Mouse (Mus musculus) forebrain, embryonic 13.5 days (tissue): ENCODE measurements around the gene Efna1. TPM values are rescaled to one million over a fixed set of nuclear protein-coding genes. Genes with fewer than 3 reads are reported as not detected.

Experiments used
- ATAC-seq: fragments of 200-750 bp; cut with Nextera tagmentation; 2 replicates; pipeline ENCODE4 v1.8.0; 2017
- H3K27ac ChIP-seq: fragments of 300-500 bp; sonication (generic); 2 replicates; pipeline ENCODE4 v1.5.1; 2015; ENCODE audit warnings: inconsistent platforms, mild to moderate bottlenecking, moderate library complexity
- H3K27me3 ChIP-seq: fragments of 300-500 bp; sonication (generic); 2 replicates; pipeline ENCODE4 v1.6.1; 2015; ENCODE audit warnings: mild to moderate bottlenecking, inconsistent platforms
- H3K36me3 ChIP-seq: fragments of 300-500 bp; sonication (generic); 2 replicates; pipeline ENCODE4 v1.6.1; 2015; ENCODE audit warnings: mild to moderate bottlenecking, inconsistent platforms; ENCODE audit not compliant: poor library complexity, severe bottlenecking
- H3K4me1 ChIP-seq: fragments of 300-500 bp; sonication (generic); 2 replicates; pipeline ENCODE4 v1.6.1; 2015; ENCODE audit warnings: inconsistent platforms
- H3K4me2 ChIP-seq: fragments of 300-500 bp; sonication (generic); 2 replicates; pipeline ENCODE4 v1.6.1; 2015; ENCODE audit warnings: inconsistent platforms, mild to moderate bottlenecking, moderate library complexity
- H3K4me3 ChIP-seq: fragments of 300-500 bp; sonication (generic); 2 replicates; pipeline ENCODE4 v1.5.1; 2015; ENCODE audit warnings: mild to moderate bottlenecking, inconsistent platforms
- H3K9ac ChIP-seq: fragments of 300-500 bp; sonication (generic); 2 replicates; pipeline ENCODE4 v1.6.1; 2015; ENCODE audit warnings: mild to moderate bottlenecking, inconsistent platforms
- H3K9me3 ChIP-seq: fragments of 300-500 bp; sonication (generic); replicated peaks from 2 replicates; pipeline ENCODE4 v1.6.1; 2016; ENCODE audit warnings: inconsistent platforms
- WGBS: fragments of 180-500 bp; shearing (Covaris S2); methylation state at CpG from one replicate; pipeline ENCODE4 v1.1.7; 2015; 5-methylcytosine and 5-hydroxymethylcytosine counted together
- polyA plus RNA-seq: library from polyadenylated mRNA; unstranded; fragments of >200 nt; fragmentation: Nextera tagmentation; extraction: Ambion mirVana; gene quantifications from 2 replicates; pipeline ENCODE4 v1.2.1, GENCODE M21; 2015

Gene Efna1
- polyA plus RNA-seq, 1 experiment from 2014 or later: 9.5 TPM

- no peaks in the 10 kb centered on the region for H3K9me3 ChIP-seq
- no peak overlapping the region for H3K27ac ChIP-seq
- no peak overlapping the region for H3K4me3 ChIP-seq
- no peaks in the 10 kb centered on the region; the same call in 1 of the 2 replicates for H3K36me3 ChIP-seq
- WGBS: 51% methylated on average over 6 of the region's 6 CpGs
- no peak for ATAC-seq
- H3K4me1 ChIP-seq: peaks cover 44% of the 10 kb centered on the region
- no peak overlapping the region for H3K4me2 ChIP-seq
- H3K9ac ChIP-seq: no peak overlapping the region
- 0 out of 2 replicates have a peak, but pooled peaks cover 4% of the 10 kb centered on the region for H3K27me3 ChIP-seq
Observed at GRCm38 (mm10) chr3:89271760-89272159, 9.2 kb downstream of the Efna1 start.

DNA sequence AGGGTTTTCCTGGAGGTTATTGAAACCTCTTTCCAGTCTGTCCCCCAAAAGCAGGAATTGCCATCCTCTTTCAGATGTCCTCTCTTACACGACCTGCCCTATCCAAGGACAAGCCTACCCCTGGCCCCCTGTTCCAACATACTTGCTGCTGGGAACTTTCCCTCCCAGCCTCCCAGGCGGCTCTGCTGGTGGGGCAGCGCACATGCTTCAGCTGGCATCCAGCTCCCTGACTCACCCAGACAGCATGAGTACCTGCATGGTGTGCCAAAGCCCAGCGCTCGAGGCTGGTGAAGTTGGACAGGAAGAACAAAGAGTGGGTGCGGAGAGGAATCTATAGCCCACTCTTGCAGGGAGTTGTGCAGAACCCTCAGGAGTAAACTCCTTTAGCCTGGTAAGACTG is 10.1 kb downstream of the Efna1 start:
- Histone ChIP-seq H3K9me3 (no peaks in the 10 kb centered on the region), H3K27ac (peak overlapping the region; percentile 16; the same call in 1 of the 2 replicates), H3K4me2 (peak overlapping the region; percentile 86), H3K4me1 (peaks cover 49% of the 10 kb centered on the region), H3K36me3 (no peaks in the 10 kb centered on the region; the same call in 1 of the 2 replicates), H3K27me3 (no peaks in the 10 kb centered on the region), H3K4me3 (peak overlapping the region; percentile 56; the same call in 1 of the 2 replicates), H3K9ac (peak overlapping the region; percentile 82)
- ATAC-seq: peak; percentile 19; the same call in 1 of the 2 replicates
- 56% methylated on average over 6 of the region's 6 CpGs for WGBS

DNA sequence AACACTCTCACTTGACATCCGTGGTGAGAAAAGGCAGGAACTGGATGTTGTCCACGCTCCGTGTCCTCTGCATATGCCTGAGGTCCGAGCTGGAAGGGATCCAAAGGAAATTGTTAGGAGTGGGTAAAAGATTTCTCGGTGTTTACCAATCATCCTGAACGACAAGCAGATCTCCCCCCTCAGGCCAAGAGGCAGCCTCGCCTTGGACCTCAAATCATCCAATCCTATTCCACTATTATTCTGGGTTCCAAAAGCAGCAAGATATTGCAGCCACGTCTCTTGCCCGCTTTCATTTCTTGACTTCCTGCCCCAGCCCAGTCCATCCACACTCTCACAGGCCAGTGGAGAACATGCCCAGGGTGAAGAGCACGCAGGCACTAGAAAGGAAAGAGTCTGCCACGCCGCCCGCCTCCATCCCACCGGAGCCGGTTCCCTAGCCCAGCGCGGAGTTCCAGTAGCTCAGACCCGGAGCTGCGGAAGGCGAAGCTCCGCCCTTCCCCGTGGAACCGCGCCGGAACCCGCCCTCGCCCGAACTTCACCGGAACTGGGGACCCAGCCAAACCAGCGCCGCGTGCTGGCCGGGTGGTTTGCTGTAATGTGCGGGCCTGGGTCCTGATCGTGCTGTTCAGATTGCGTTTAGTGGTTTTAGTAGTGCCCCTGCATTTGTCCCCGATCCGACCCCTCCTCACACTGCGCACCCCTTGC is 10.7 kb downstream of the Efna1 start, which contains the start of gene Slc50a1:
Gene Slc50a1, minus strand, starts transcription at position 520 of the 705 bp plus-strand sequence.
- peak within 1 kb of the TSS; percentile 86 for H3K4me2 ChIP-seq
- no peaks in the 10 kb centered on the region; the same call in 1 of the 2 replicates for H3K36me3 ChIP-seq
- WGBS: 4% methylated on average over 39 of the region's 39 CpGs
- H3K27ac ChIP-seq: peak within 1 kb of the TSS; percentile 54
- peak within 1 kb of the TSS; percentile 56 for H3K4me3 ChIP-seq
- peak within 1 kb of the TSS; percentile 82 for H3K9ac ChIP-seq
- H3K27me3 ChIP-seq: no peaks in the 10 kb centered on the region
- ATAC-seq: peak; percentile 68
- peaks cover 50% of the 10 kb centered on the region for H3K4me1 ChIP-seq
- H3K9me3 ChIP-seq: no peaks in the 10 kb centered on the region

GRCm38 (mm10) chr3:89268916-89269315 is 12.0 kb downstream of the Efna1 start:
- Histone ChIP-seq H3K4me2 (peak overlapping the region; percentile 86; the same call in 1 of the 2 replicates), H3K4me1 (peaks cover 50% of the 10 kb centered on the region), H3K9me3 (no peaks in the 10 kb centered on the region), H3K4me3 (no peak overlapping the region), H3K36me3 (no peaks in the 10 kb centered on the region; the same call in 1 of the 2 replicates), H3K27me3 (no peaks in the 10 kb centered on the region), H3K9ac (no peak overlapping the region), H3K27ac (no peak overlapping the region)
- 52% methylated on average over 8 of the region's 8 CpGs for WGBS
- no peak for ATAC-seq

- peak overlapping the region; percentile 92 for H3K9ac ChIP-seq
- H3K4me2 ChIP-seq: peak overlapping the region; percentile 95
- no peaks in the 10 kb centered on the region; the same call in 1 of the 2 replicates for H3K36me3 ChIP-seq
- peak overlapping the region; percentile 67; the same call in 1 of the 2 replicates for H3K27ac ChIP-seq
- under 1% methylated on average over 20 of the region's 20 CpGs for WGBS
- H3K27me3 ChIP-seq: no peaks in the 10 kb centered on the region
- peak overlapping the region; percentile 76 for H3K4me3 ChIP-seq
- peak; percentile 91 for ATAC-seq
- H3K4me1 ChIP-seq: peaks cover 45% of the 10 kb centered on the region
- no peaks in the 10 kb centered on the region for H3K9me3 ChIP-seq
Observed at GRCm38 (mm10) chr3:89266439-89266893, 14.5 kb downstream of the Efna1 start.

- Histone ChIP-seq H3K4me1 (peaks cover 13% of the 10 kb centered on the region), H3K9me3 (no peaks in the 10 kb centered on the region), H3K27ac (no peak overlapping the region), H3K27me3 (no peaks in the 10 kb centered on the region), H3K9ac (no peak overlapping the region), H3K4me3 (no peak overlapping the region), H3K36me3 (no peaks in the 10 kb centered on the region), H3K4me2 (no peak overlapping the region)
- WGBS: 81% methylated on average over 10 of the region's 10 CpGs
- no peak for ATAC-seq
Observed at GRCm38 (mm10) chr3:89262417-89262816, 18.5 kb downstream of the Efna1 start.

- no peak overlapping the region for H3K4me2 ChIP-seq
- H3K36me3 ChIP-seq: no peaks in the 10 kb centered on the region
- H3K9ac ChIP-seq: no peak overlapping the region
- no peaks in the 10 kb centered on the region for H3K4me1 ChIP-seq
- H3K27ac ChIP-seq: no peak overlapping the region
- WGBS: 76% methylated on average over 3 of the region's 3 CpGs
- no peak overlapping the region for H3K4me3 ChIP-seq
- no peaks in the 10 kb centered on the region for H3K27me3 ChIP-seq
- no peaks in the 10 kb centered on the region for H3K9me3 ChIP-seq
- ATAC-seq: no peak
Observed at GRCm38 (mm10) chr3:89260211-89260610, 20.7 kb downstream of the Efna1 start.

GRCm38 (mm10) chr3:89259076-89259475 is 21.9 kb downstream of the Efna1 start, which contains the start of gene Dpm3:
Gene Dpm3, plus strand, starts transcription at chr3:89259358.
- no peaks in the 10 kb centered on the region for H3K9me3 ChIP-seq
- 63% methylated on average over 7 of the region's 7 CpGs for WGBS
- no peak within 1 kb of the TSS for H3K27ac ChIP-seq
- no peaks in the 10 kb centered on the region for H3K4me1 ChIP-seq
- H3K4me3 ChIP-seq: no peak within 1 kb of the TSS
- H3K4me2 ChIP-seq: no peak within 1 kb of the TSS
- H3K36me3 ChIP-seq: no peaks in the 10 kb centered on the region
- no peaks in the 10 kb centered on the region for H3K27me3 ChIP-seq
- H3K9ac ChIP-seq: no peak within 1 kb of the TSS
- ATAC-seq: no peak

DNA sequence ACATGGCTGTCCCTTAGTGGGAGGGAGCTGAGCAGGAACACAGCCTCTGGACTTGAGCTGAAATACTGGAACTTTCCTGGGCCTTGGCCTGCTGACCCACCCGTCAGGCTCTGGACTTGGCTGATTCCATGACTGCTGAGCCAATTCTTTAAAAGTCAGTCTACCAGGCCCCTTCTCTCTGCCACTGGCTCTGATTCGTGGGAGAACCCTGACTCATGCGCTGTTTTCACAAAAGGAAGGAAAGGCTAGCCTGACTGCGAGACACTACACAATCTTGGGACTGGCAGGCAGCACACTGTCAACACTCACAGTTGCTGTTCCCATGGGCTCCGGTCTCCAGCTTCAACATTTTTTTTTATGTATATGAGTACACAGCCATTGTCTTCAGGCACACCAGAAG is 24.8 kb downstream of the Efna1 start:
- ATAC-seq: no peak
- Histone ChIP-seq H3K9me3 (no peaks in the 10 kb centered on the region), H3K9ac (no peak overlapping the region), H3K27me3 (peaks cover 7% of the 10 kb centered on the region; the same call in 1 of the 2 replicates), H3K4me1 (peaks cover 5% of the 10 kb centered on the region), H3K4me3 (no peak overlapping the region), H3K4me2 (no peak overlapping the region), H3K36me3 (no peaks in the 10 kb centered on the region), H3K27ac (no peak overlapping the region)
- WGBS: 81% methylated on average over 5 of the region's 5 CpGs

DNA sequence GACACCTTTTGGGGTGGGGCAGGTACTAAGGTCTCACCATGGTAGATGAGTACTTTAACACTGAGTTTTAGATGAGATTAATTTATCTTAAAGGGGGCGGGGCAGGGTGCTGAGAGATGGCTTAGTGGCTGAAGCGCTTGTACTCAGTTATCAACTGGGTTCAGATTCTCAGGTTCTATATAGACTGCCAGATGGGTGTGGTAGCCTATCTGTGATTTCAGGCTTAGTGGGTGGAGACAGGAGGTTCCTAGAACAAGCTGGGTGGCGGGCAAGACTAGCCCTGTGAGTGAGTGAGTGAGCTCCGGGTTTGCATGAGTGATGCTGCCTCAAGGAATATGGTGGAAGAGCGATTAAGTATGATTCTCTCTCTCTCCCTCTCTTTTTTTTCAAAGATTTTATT is 25.9 kb downstream of the Efna1 start:
- Histone ChIP-seq H3K4me2 (no peak overlapping the region), H3K36me3 (no peaks in the 10 kb centered on the region), H3K4me1 (peaks cover 11% of the 10 kb centered on the region), H3K27ac (no peak overlapping the region), H3K9ac (no peak overlapping the region), H3K27me3 (peaks cover 10% of the 10 kb centered on the region; the same call in 1 of the 2 replicates), H3K9me3 (no peaks in the 10 kb centered on the region), H3K4me3 (no peak overlapping the region)
- WGBS: 92% methylated on average over 5 of the region's 5 CpGs
- no peak for ATAC-seq

DNA sequence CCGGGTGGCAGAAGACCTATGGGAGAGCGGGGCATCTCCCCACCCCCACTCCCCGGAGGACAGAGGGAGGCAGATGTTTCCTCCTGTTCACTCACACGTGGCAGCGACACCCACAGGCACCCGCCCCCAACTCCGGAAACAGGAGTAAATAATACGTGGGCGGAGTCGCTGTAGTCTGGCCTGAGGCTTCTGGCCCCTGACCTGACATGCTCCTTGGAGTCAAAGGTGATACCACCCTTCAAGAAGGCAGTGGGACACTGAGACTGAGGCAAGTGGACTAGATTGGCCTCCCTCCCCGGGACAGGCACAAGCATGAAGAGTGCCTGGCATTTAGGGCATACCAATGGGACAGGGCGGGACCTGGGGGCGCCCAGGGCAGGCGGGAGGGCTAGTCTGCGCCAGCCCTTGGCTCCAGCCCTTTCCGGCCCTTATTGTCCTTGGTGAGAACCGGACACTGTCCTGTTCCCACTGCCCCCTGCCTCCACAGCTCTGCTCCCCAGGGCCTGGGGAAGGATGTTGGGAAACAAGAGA is 29.5 kb downstream of the Efna1 start:
- peaks cover 10% of the 10 kb centered on the region; the same call in 1 of the 2 replicates for H3K27me3 ChIP-seq
- H3K9ac ChIP-seq: no peak overlapping the region

DNA sequence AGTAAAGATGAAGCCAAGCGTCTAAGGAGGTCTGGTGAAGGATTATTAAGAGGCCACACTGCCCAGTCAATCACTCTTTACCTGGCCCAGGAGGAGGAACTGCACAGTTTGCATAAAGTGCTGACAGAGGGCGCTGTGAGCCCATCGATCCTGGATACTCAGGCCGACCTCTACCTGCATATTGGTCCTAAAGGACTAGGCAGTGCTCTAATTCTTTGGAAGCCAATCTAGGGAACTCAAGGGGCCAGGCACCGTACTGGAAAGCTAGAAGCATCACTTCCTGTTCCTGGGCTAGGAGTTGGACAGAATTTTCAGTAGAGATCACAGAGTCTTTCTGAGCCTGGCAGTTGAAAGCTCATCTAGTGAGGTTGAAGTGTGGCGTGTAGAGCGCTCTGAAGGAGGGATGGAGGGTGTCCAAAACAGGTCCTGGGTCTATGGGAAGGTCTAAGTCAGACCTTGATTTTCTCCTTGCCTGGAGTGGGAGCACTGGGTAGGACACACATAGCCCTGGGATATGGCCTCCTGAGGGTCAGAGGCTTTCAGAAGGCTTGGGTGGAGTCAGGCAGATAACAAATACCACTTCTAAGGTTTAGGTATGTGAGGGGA is 30.4 kb downstream of the Efna1 start:
- Histone ChIP-seq H3K9ac (no peak overlapping the region), H3K4me3 (no peak overlapping the region), H3K9me3 (no peaks in the 10 kb centered on the region), H3K36me3 (peaks cover 19% of the 10 kb centered on the region), H3K4me2 (no peak overlapping the region), H3K27me3 (peaks cover 10% of the 10 kb centered on the region; the same call in 1 of the 2 replicates), H3K4me1 (peaks cover 31% of the 10 kb centered on the region), H3K27ac (no peak overlapping the region)
- ATAC-seq: no peak
- 20% methylated on average over 7 of the region's 7 CpGs for WGBS

More for the DNA sequence above, 29.5 kb downstream of the Efna1 start:
- peaks cover 25% of the 10 kb centered on the region for H3K4me1 ChIP-seq
- H3K4me3 ChIP-seq: no peak overlapping the region
- peak overlapping the region; percentile 10; the same call in 1 of the 2 replicates for H3K4me2 ChIP-seq
- ATAC-seq: no peak
- no peak overlapping the region for H3K27ac ChIP-seq
- no peaks in the 10 kb centered on the region for H3K9me3 ChIP-seq
- H3K36me3 ChIP-seq: peaks cover 19% of the 10 kb centered on the region
- WGBS: 10% methylated on average over 17 of the region's 17 CpGs
